Mouse (Mus musculus): ENCODE measurements around the gene Gart. TPM values are rescaled to one million over a fixed set of nuclear protein-coding genes. Genes with fewer than 3 reads are reported as not detected.

Gene Gart
- total and polyA plus RNA-seq, 3 experiments = 94.0 to 509 (median 417) TPM

DNA sequence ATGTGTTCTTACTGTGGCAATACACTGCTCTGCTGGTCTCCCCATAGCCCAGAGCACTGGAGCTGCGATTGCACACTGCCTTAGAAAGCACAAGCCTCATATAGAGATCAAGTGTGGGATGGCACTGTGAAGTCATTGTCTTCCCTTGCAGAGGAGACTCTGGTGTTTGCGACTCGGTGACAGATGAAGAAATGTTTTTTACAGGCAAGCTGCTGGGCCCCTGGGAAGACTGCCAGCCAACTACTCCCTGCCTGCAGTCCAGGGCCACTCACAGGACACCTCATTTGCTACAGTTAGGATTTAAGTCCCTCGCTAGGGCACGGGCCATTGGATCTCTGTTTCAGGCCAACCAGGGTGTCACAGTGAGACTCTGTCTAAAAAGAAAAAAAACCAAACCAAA is 14.3 kb downstream of the Gart start:
- H3K27me3 ChIP-seq (ENCODE audit: control insufficient read depth in 1 of 2, insufficient read depth in 2 of 2, low read length in 2 of 2) = no peaks in the 10 kb centered on the region
- no peaks in the 10 kb centered on the region for H3K9me3 ChIP-seq (replicated peaks; ENCODE audit: insufficient read depth, low read length)
- H3K27ac ChIP-seq (ENCODE audit: control insufficient read depth, low read depth, low read length) = no peak overlapping the region
- TF ChIP-seq SMC3 (IDR thresholded peaks at IDR 0.05; ENCODE audit: low read depth, low read length) (no peak), MAFK (IDR thresholded peaks at IDR 0.05; ENCODE audit: borderline replicate concordance, low read depth, low read length) (no peak), CTCF (IDR thresholded peaks at IDR 0.05 in 2 of 3, conservative IDR thresholded peaks at IDR 0.05 in 1 of 3; ENCODE audit: control insufficient read depth in 1 of 3, insufficient read depth in 1 of 3, low read depth in 2 of 3, low read length in 3 of 3, poor library complexity in 1 of 3, severe bottlenecking in 1 of 3) (no peak), TCF12 (IDR thresholded peaks at IDR 0.05; ENCODE audit: low read depth, low read length) (no peak), ZNF384 (IDR thresholded peaks at IDR 0.05; ENCODE audit: low read depth, low read length) (no peak), MAX (IDR thresholded peaks at IDR 0.05; ENCODE audit: low read length) (no peak), USF2 (IDR thresholded peaks at IDR 0.05; ENCODE audit: borderline replicate concordance in 1 of 2, insufficient read depth in 1 of 2, low read depth in 1 of 2, low read length in 2 of 2) (no peak), ZMIZ1 (IDR thresholded peaks at IDR 0.05; ENCODE audit: low read depth, low read length) (no peak), ZC3H11A (IDR thresholded peaks at IDR 0.05; ENCODE audit: low read depth, low read length) (no peak)
- DNase-seq (ENCODE audit: low read depth, low spot score) = no peak
- no peaks in the 10 kb centered on the region for H3K4me1 ChIP-seq (ENCODE audit: control insufficient read depth in 1 of 2, insufficient read depth in 2 of 2, low read length in 2 of 2)
- peaks cover 0 to 33% of the 10 kb centered on the region in 2 experiments; a peak in 3 of 4 replicates for H3K36me3 ChIP-seq (ENCODE audit: control insufficient read depth in 1 of 2, insufficient read depth in 2 of 2, low read length in 2 of 2)
- no peak overlapping the region for H3K9ac ChIP-seq (ENCODE audit: control insufficient read depth, low read depth, low read length, poor library complexity, severe bottlenecking)
- 0 out of 2 replicates have a peak, but pooled peaks cover 2% of the 10 kb centered on the region for H3K79me2 ChIP-seq (ENCODE audit: control insufficient read depth, insufficient read depth, low read length, poor library complexity)
- no peak overlapping the region for H3K4me3 ChIP-seq (ENCODE audit: control insufficient read depth in 1 of 2, insufficient read depth in 1 of 2, low read depth in 2 of 2, low read length in 2 of 2)

GRCm38 (mm10) chr16:91630584-91630983 is 16.2 kb downstream of the Gart start:
- no peaks in the 10 kb centered on the region for H3K4me1 ChIP-seq (ENCODE audit: control insufficient read depth in 1 of 2, insufficient read depth in 2 of 2, low read length in 2 of 2)
- H3K4me3 ChIP-seq (ENCODE audit: control insufficient read depth in 1 of 2, insufficient read depth in 1 of 2, low read depth in 2 of 2, low read length in 2 of 2) = no peak overlapping the region
- peaks cover 0 to 33% of the 10 kb centered on the region in 2 experiments; a peak in 3 of 4 replicates for H3K36me3 ChIP-seq (ENCODE audit: control insufficient read depth in 1 of 2, insufficient read depth in 2 of 2, low read length in 2 of 2)
- H3K79me2 ChIP-seq (ENCODE audit: control insufficient read depth, insufficient read depth, low read length, poor library complexity) = 0 out of 2 replicates have a peak, but pooled peaks cover 2% of the 10 kb centered on the region
- H3K9me3 ChIP-seq (replicated peaks; ENCODE audit: insufficient read depth, low read length) = no peaks in the 10 kb centered on the region
- TF ChIP-seq EP300 (IDR thresholded peaks at IDR 0.05; ENCODE audit: low read depth in 1 of 2, low read length in 2 of 2) (no peak), POLR2AphosphoS2 (IDR thresholded peaks at IDR 0.05; ENCODE audit: low read length) (no peak), TAL1 (IDR thresholded peaks at IDR 0.05; ENCODE audit: low read length) (no peak), ETS1 (IDR thresholded peaks at IDR 0.05; ENCODE audit: low read depth, low read length) (no peak), NELFE (IDR thresholded peaks at IDR 0.05; ENCODE audit: low read depth, low read length) (no peak), CHD2 (IDR thresholded peaks at IDR 0.05; ENCODE audit: low read length) (no peak), JUND (IDR thresholded peaks at IDR 0.05; ENCODE audit: low read depth, low read length) (no peak), BHLHE40 (IDR thresholded peaks at IDR 0.05; ENCODE audit: borderline replicate concordance, low read depth, low read length) (no peak)
- no peak overlapping the region for H3K27ac ChIP-seq (ENCODE audit: control insufficient read depth, low read depth, low read length)
- H3K27me3 ChIP-seq (ENCODE audit: control insufficient read depth in 1 of 2, insufficient read depth in 2 of 2, low read length in 2 of 2) = no peaks in the 10 kb centered on the region
- DNase-seq (ENCODE audit: low read depth, low spot score) = no peak
- no peak overlapping the region for H3K9ac ChIP-seq (ENCODE audit: control insufficient read depth, low read depth, low read length, poor library complexity, severe bottlenecking)
